Mouse (Mus musculus): Measurements from ENCODE around the gene Clec9a. TPM values are rescaled to one million over a fixed set of nuclear protein-coding genes. Genes with fewer than 3 reads are reported as not detected.

Clec9a gene
- total RNA-seq, 1 experiment, result not detected

DNA sequence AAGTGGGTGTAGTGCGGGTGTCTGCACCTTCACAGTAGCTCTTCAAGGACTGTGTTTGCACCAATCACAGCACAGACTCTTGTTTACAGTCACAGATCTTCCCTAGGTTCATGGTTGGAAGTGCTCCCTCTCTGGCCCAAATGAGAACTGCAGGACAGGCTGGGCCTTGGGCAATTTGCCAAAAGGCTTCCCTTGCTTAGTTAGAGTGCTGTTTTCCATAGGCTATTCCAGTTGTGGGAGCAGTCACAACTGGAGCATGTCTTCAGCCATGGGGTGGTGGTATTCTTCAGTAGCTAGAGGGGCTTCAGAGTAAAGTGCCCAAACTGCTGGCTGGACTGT lies 15.0 kb downstream of the Clec9a start:
- TF ChIP-seq ZC3H11A (IDR thresholded peaks at IDR 0.05; ENCODE audit: borderline replicate concordance, low read depth, low read length) (no peak), ZNF384 (IDR thresholded peaks at IDR 0.05; ENCODE audit: low read depth, low read length) (no peak), MAFK (IDR thresholded peaks at IDR 0.05; ENCODE audit: insufficient read depth, low read depth, low read length) (no peak), CHD2 (IDR thresholded peaks at IDR 0.05; ENCODE audit: low read depth, low read length) (no peak), HCFC1 (IDR thresholded peaks at IDR 0.05; ENCODE audit: borderline replicate concordance, insufficient read depth, low read length) (no peak)
- Histone ChIP-seq H3K27ac (ENCODE audit: insufficient read depth, low read depth, low read length, poor library complexity, severe bottlenecking) (no peak overlapping the region), H3K9me3 (ENCODE audit: control insufficient read depth, insufficient read depth, low read depth, low read length) (no peaks in the 10 kb centered on the region), H3K9ac (ENCODE audit: insufficient read depth, low read depth, low read length, poor library complexity, severe bottlenecking) (no peak overlapping the region), H3K36me3 (ENCODE audit: control insufficient read depth, insufficient read depth, low read length, poor library complexity, severe bottlenecking) (no peaks in the 10 kb centered on the region), H3K4me3 (ENCODE audit: insufficient read depth in 1 of 2, low read depth in 1 of 2, low read length in 2 of 2, poor library complexity in 1 of 2, severe bottlenecking in 1 of 2) (no peak overlapping the region), H3K4me1 (ENCODE audit: control insufficient read depth in 2 of 2, insufficient read depth in 2 of 2, low read length in 2 of 2, poor library complexity in 1 of 2) (no peaks in the 10 kb centered on the region)
- DNase-seq (ENCODE audit: low read depth, low spot score), result peak; percentile 68
- in situ Hi-C loops (cut with MboI; ENCODE audit: low sequenced_read_pairs in 2 of 2, unreplicated experiment in 2 of 2), result no loop called here

DNA sequence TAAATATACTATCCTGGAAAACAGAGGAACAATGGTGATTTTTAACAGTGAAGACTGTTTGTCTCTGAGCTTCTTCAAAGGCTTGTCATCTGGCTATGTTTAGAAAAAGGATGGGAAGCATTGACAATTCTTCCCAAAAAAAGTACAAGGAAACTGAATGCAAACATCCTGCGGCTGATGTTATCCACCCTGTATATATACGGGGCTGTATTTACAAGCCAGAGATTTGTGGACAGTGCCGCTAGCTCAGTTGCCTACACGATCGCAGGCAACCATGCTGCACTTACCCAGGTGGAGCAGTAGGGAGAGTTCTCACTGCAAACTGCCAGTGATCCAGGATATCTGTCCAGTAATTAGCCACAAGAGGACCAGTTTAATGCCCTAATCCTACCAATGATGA lies 16.6 kb downstream of the Clec9a start:
- no peak overlapping the region for H3K4me3 ChIP-seq (ENCODE audit: insufficient read depth in 1 of 2, low read depth in 1 of 2, low read length in 2 of 2, poor library complexity in 1 of 2, severe bottlenecking in 1 of 2)
- no peaks in the 10 kb centered on the region for H3K9me3 ChIP-seq (ENCODE audit: control insufficient read depth, insufficient read depth, low read depth, low read length)
- no peak overlapping the region for H3K9ac ChIP-seq (ENCODE audit: insufficient read depth, low read depth, low read length, poor library complexity, severe bottlenecking)
- H3K36me3 ChIP-seq (ENCODE audit: control insufficient read depth, insufficient read depth, low read length, poor library complexity, severe bottlenecking), result no peaks in the 10 kb centered on the region
- no peak for DNase-seq (ENCODE audit: low read depth, low spot score)
- H3K4me1 ChIP-seq (ENCODE audit: control insufficient read depth in 2 of 2, insufficient read depth in 2 of 2, low read length in 2 of 2, poor library complexity in 1 of 2), result no peaks in the 10 kb centered on the region
- TF ChIP-seq CHD2 (IDR thresholded peaks at IDR 0.05; ENCODE audit: low read depth, low read length), result no peak
- no peak for TF ChIP-seq HCFC1 (IDR thresholded peaks at IDR 0.05; ENCODE audit: borderline replicate concordance, insufficient read depth, low read length)
- TF ChIP-seq ZC3H11A (IDR thresholded peaks at IDR 0.05; ENCODE audit: borderline replicate concordance, low read depth, low read length), result no peak
- TF ChIP-seq ZNF384 (IDR thresholded peaks at IDR 0.05; ENCODE audit: low read depth, low read length), result no peak
- TF ChIP-seq MAFK (IDR thresholded peaks at IDR 0.05; ENCODE audit: insufficient read depth, low read depth, low read length), result no peak
- in situ Hi-C loops (cut with MboI; ENCODE audit: low sequenced_read_pairs in 2 of 2, unreplicated experiment in 2 of 2), result no loop called here
- H3K27ac ChIP-seq (ENCODE audit: insufficient read depth, low read depth, low read length, poor library complexity, severe bottlenecking), result no peak overlapping the region

DNA sequence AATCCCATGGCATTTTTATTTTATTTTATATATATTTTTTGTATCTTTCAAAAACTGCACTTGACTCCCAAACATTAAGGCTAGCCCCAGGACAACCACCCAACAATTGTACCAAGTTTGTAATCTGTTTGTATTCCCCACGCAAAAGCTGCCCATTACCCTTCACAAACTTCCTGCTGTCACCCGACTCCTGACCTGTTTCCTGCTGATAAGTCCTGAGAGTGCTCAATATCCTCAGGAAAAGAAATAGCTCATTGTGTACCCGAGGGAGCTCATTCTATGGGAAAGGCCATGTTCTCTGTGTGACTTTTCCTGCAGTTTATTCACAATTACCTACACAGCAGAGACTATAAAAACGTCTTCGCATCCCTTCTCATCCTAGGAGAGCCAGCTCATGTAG lies 17.1 kb downstream of the Clec9a start:
- Histone ChIP-seq H3K4me3 (ENCODE audit: insufficient read depth in 1 of 2, low read depth in 1 of 2, low read length in 2 of 2, poor library complexity in 1 of 2, severe bottlenecking in 1 of 2) (no peak overlapping the region), H3K4me1 (ENCODE audit: control insufficient read depth in 2 of 2, insufficient read depth in 2 of 2, low read length in 2 of 2, poor library complexity in 1 of 2) (no peaks in the 10 kb centered on the region), H3K36me3 (ENCODE audit: control insufficient read depth, insufficient read depth, low read length, poor library complexity, severe bottlenecking) (no peaks in the 10 kb centered on the region), H3K9ac (ENCODE audit: insufficient read depth, low read depth, low read length, poor library complexity, severe bottlenecking) (no peak overlapping the region), H3K9me3 (ENCODE audit: control insufficient read depth, insufficient read depth, low read depth, low read length) (no peaks in the 10 kb centered on the region), H3K27ac (ENCODE audit: insufficient read depth, low read depth, low read length, poor library complexity, severe bottlenecking) (no peak overlapping the region)
- TF ChIP-seq MAFK (IDR thresholded peaks at IDR 0.05; ENCODE audit: insufficient read depth, low read depth, low read length), result no peak
- TF ChIP-seq ZNF384 (IDR thresholded peaks at IDR 0.05; ENCODE audit: low read depth, low read length), result no peak
- no peak for TF ChIP-seq HCFC1 (IDR thresholded peaks at IDR 0.05; ENCODE audit: borderline replicate concordance, insufficient read depth, low read length)
- in situ Hi-C loops (cut with MboI; ENCODE audit: low sequenced_read_pairs in 2 of 2, unreplicated experiment in 2 of 2), result no loop called here
- no peak for DNase-seq (ENCODE audit: low read depth, low spot score)

DNA sequence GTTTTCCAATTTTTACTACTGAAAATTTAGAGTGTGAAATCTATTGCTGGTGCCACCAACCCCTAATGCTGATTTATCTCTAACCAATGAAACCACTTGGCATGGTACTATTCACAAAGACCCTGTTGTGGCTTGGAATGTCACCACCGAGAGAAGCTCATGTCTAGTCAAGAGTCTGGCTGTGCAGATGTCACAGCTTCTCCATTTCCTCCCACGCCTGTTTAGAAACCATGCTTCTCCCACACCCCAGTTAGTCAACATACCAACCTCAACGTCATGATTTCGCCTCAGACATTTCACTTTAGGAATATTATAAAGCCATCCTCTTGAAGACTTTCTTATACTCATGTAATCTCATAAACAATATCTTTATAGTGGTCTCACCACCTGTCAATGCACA lies 18.6 kb downstream of the Clec9a start:
- H3K9me3 ChIP-seq (ENCODE audit: control insufficient read depth, insufficient read depth, low read depth, low read length), result no peaks in the 10 kb centered on the region
- TF ChIP-seq HCFC1 (IDR thresholded peaks at IDR 0.05; ENCODE audit: borderline replicate concordance, insufficient read depth, low read length), result no peak
- no peak for TF ChIP-seq MAFK (IDR thresholded peaks at IDR 0.05; ENCODE audit: insufficient read depth, low read depth, low read length)
- no peak for TF ChIP-seq CHD2 (IDR thresholded peaks at IDR 0.05; ENCODE audit: low read depth, low read length)
- TF ChIP-seq ZNF384 (IDR thresholded peaks at IDR 0.05; ENCODE audit: low read depth, low read length), result no peak
- no peak for TF ChIP-seq ZC3H11A (IDR thresholded peaks at IDR 0.05; ENCODE audit: borderline replicate concordance, low read depth, low read length)
- in situ Hi-C loops (cut with MboI; ENCODE audit: low sequenced_read_pairs in 2 of 2, unreplicated experiment in 2 of 2), result no loop called here

DNA sequence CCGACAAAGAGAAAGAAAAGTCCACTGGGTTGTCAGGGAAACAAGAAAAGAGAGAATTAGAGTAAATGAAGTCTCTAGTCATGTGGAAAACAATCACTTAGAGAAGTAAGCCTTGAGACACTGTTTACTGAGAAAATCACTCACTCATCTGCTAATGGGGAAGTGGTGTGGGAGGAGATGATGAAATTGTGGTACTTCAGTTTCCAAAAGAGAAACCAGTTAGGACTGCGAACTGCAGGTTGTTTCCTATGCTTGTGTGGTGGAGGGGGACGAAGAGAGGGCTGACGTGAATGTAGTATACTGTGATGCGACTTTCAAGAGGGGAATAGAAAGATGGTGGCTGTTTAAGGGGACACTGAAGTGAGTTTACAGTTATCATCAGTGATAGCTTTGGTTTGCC lies 25.6 kb downstream of the Clec9a start:
- TF ChIP-seq HCFC1 (IDR thresholded peaks at IDR 0.05; ENCODE audit: borderline replicate concordance, insufficient read depth, low read length) (no peak), ZC3H11A (IDR thresholded peaks at IDR 0.05; ENCODE audit: borderline replicate concordance, low read depth, low read length) (no peak), ZNF384 (IDR thresholded peaks at IDR 0.05; ENCODE audit: low read depth, low read length) (no peak), MAFK (IDR thresholded peaks at IDR 0.05; ENCODE audit: insufficient read depth, low read depth, low read length) (no peak), CHD2 (IDR thresholded peaks at IDR 0.05; ENCODE audit: low read depth, low read length) (no peak)
- no peak overlapping the region for H3K9ac ChIP-seq (ENCODE audit: insufficient read depth, low read depth, low read length, poor library complexity, severe bottlenecking)
- no peak overlapping the region for H3K4me3 ChIP-seq (ENCODE audit: insufficient read depth in 1 of 2, low read depth in 1 of 2, low read length in 2 of 2, poor library complexity in 1 of 2, severe bottlenecking in 1 of 2)
- no peak overlapping the region for H3K27ac ChIP-seq (ENCODE audit: insufficient read depth, low read depth, low read length, poor library complexity, severe bottlenecking)
- in situ Hi-C loops (cut with MboI; ENCODE audit: low sequenced_read_pairs in 2 of 2, unreplicated experiment in 2 of 2), result no loop called here
- H3K9me3 ChIP-seq (ENCODE audit: control insufficient read depth, insufficient read depth, low read depth, low read length), result no peaks in the 10 kb centered on the region
- H3K36me3 ChIP-seq (ENCODE audit: control insufficient read depth, insufficient read depth, low read length, poor library complexity, severe bottlenecking), result no peaks in the 10 kb centered on the region
- DNase-seq (ENCODE audit: low read depth, low spot score), result no peak
- H3K4me1 ChIP-seq (ENCODE audit: control insufficient read depth in 2 of 2, insufficient read depth in 2 of 2, low read length in 2 of 2, poor library complexity in 1 of 2), result no peaks in the 10 kb centered on the region

More for the DNA sequence above, 18.6 kb downstream of the Clec9a start:
- no peak for DNase-seq (ENCODE audit: low read depth, low spot score)
- no peak overlapping the region for H3K4me3 ChIP-seq (ENCODE audit: insufficient read depth in 1 of 2, low read depth in 1 of 2, low read length in 2 of 2, poor library complexity in 1 of 2, severe bottlenecking in 1 of 2)
- no peak overlapping the region for H3K9ac ChIP-seq (ENCODE audit: insufficient read depth, low read depth, low read length, poor library complexity, severe bottlenecking)
- no peaks in the 10 kb centered on the region for H3K36me3 ChIP-seq (ENCODE audit: control insufficient read depth, insufficient read depth, low read length, poor library complexity, severe bottlenecking)
- H3K27ac ChIP-seq (ENCODE audit: insufficient read depth, low read depth, low read length, poor library complexity, severe bottlenecking), result no peak overlapping the region
- H3K4me1 ChIP-seq (ENCODE audit: control insufficient read depth in 2 of 2, insufficient read depth in 2 of 2, low read length in 2 of 2, poor library complexity in 1 of 2), result no peaks in the 10 kb centered on the region
